Mouse (Mus musculus) kidney, embryonic 14.5 days (tissue): ENCODE results near the gene Atg2a. TPM values are rescaled to one million over a fixed set of nuclear protein-coding genes. Genes with fewer than 3 reads are reported as not detected.
A peak's percentile ranks its signal among the peaks of the same experiment; 100 is the strongest.

Source experiments
- ATAC-seq: fragments of 200-750 bp; cut with Nextera tagmentation; 2 replicates; pipeline ENCODE4 v1.8.0; 2017; ENCODE audit warnings: moderate number of reproducible peaks, mild to moderate bottlenecking, moderate TSS enrichment, moderate library complexity; ENCODE audit not compliant: low FRiP score, low TSS enrichment
- H3K27ac ChIP-seq: fragments of 300-500 bp; sonication (generic); 2 replicates; pipeline ENCODE4 v1.5.1; 2014; ENCODE audit warnings: low read depth, mild to moderate bottlenecking, low read length, moderate library complexity, mixed read lengths
- H3K27me3 ChIP-seq: fragments of 300-500 bp; sonication (generic); 2 replicates; pipeline ENCODE4 v1.6.1; 2014; ENCODE audit warnings: mild to moderate bottlenecking, low read length; ENCODE audit not compliant: control insufficient read depth, insufficient read depth
- H3K36me3 ChIP-seq: fragments of 300-500 bp; sonication (generic); 2 replicates; pipeline ENCODE4 v1.6.1; 2014; ENCODE audit warnings: low read length, mixed read lengths; ENCODE audit not compliant: control insufficient read depth, insufficient read depth
- H3K4me1 ChIP-seq: fragments of 300-500 bp; sonication (generic); 2 replicates; pipeline ENCODE4 v1.6.1; 2014; ENCODE audit warnings: low read length, mixed read lengths; ENCODE audit not compliant: control insufficient read depth, insufficient read depth
- H3K4me2 ChIP-seq: fragments of 300-500 bp; sonication (generic); replicated peaks from 2 replicates; pipeline ENCODE4 v1.6.1; 2014; ENCODE audit warnings: low read depth, mild to moderate bottlenecking, low read length
- H3K4me3 ChIP-seq: fragments of 300-500 bp; sonication (generic); 2 replicates; pipeline ENCODE4 v1.5.1; 2014; ENCODE audit warnings: mild to moderate bottlenecking, low read length
- H3K9ac ChIP-seq: fragments of 300-500 bp; sonication (generic); 2 replicates; pipeline ENCODE4 v1.6.1; 2014; ENCODE audit warnings: low read depth, mild to moderate bottlenecking, low read length, moderate library complexity
- H3K9me3 ChIP-seq: fragments of 300-500 bp; sonication (generic); 2 replicates; pipeline ENCODE4 v1.6.1; 2016; ENCODE audit warnings: low read length; ENCODE audit not compliant: control insufficient read depth
- WGBS: fragments of 180-500 bp; shearing (Covaris S2); extraction: QIAGEN DNeasy Blood & Tissue Kit; methylation state at CpG from one replicate; pipeline ENCODE4 v1.1.7; 2014; 5-methylcytosine and 5-hydroxymethylcytosine counted together
- polyA plus RNA-seq: library from polyadenylated mRNA; unstranded; fragments of >200 nt; fragmentation: Nextera tagmentation; extraction: Ambion mirVana; gene quantifications from 2 replicates; pipeline ENCODE4 v1.2.1, GENCODE M21; 2014

The Atg2a gene
- polyA plus RNA-seq, 1 experiment from 2014 or later = 12.4 TPM

- Histone ChIP-seq H3K27ac (no peak overlapping the region), H3K36me3 (peaks cover 37% of the 10 kb centered on the region), H3K9ac (no peak overlapping the region), H3K4me1 (no peaks in the 10 kb centered on the region), H3K4me3 (no peak overlapping the region), H3K4me2 (no peak overlapping the region), H3K9me3 (no peaks in the 10 kb centered on the region; the same call in 1 of the 2 replicates), H3K27me3 (peaks cover 3% of the 10 kb centered on the region; the same call in 1 of the 2 replicates)
- WGBS = 66% methylated on average over 7 of the region's 7 CpGs
- ATAC-seq = no peak
These were observed 20.8 kb downstream of the Atg2a start for GRCm38 (mm10) chr19:6262222-6262621.

- no peak overlapping the region for H3K4me2 ChIP-seq
- no peak overlapping the region for H3K4me3 ChIP-seq
- H3K36me3 ChIP-seq = peaks cover 30% of the 10 kb centered on the region
- H3K27me3 ChIP-seq = peaks cover 6% of the 10 kb centered on the region; the same call in 1 of the 2 replicates
- peak overlapping the region; percentile 34; the same call in 1 of the 2 replicates for H3K9ac ChIP-seq
- 73% methylated on average over 8 of the region's 8 CpGs for WGBS
- H3K4me1 ChIP-seq = no peaks in the 10 kb centered on the region
- H3K27ac ChIP-seq = no peak overlapping the region
- no peaks in the 10 kb centered on the region; the same call in 1 of the 2 replicates for H3K9me3 ChIP-seq
- ATAC-seq = 0 out of 2 replicates have a peak, but pooled peaks have one; percentile 26
These were observed 21.5 kb downstream of the Atg2a start for GRCm38 (mm10) chr19:6262839-6263433.

- Histone ChIP-seq H3K4me3 (no peak overlapping the region), H3K27ac (no peak overlapping the region), H3K27me3 (peaks cover 6% of the 10 kb centered on the region; the same call in 1 of the 2 replicates), H3K4me1 (no peaks in the 10 kb centered on the region), H3K36me3 (peaks cover 19% of the 10 kb centered on the region), H3K9me3 (no peaks in the 10 kb centered on the region; the same call in 1 of the 2 replicates), H3K9ac (peak overlapping the region; percentile 34; the same call in 1 of the 2 replicates), H3K4me2 (no peak overlapping the region)
- 43% methylated on average over 9 of the region's 9 CpGs for WGBS
- no peak for ATAC-seq
These were observed 22.7 kb downstream of the Atg2a start for GRCm38 (mm10) chr19:6264200-6264599.

GRCm38 (mm10) chr19:6264945-6265344 lies 23.5 kb downstream of the Atg2a start:
- Histone ChIP-seq H3K36me3 (peaks cover 17% of the 10 kb centered on the region), H3K27ac (no peak overlapping the region), H3K9me3 (no peaks in the 10 kb centered on the region; the same call in 1 of the 2 replicates), H3K4me1 (no peaks in the 10 kb centered on the region), H3K4me3 (no peak overlapping the region), H3K4me2 (no peak overlapping the region), H3K27me3 (peaks cover 6% of the 10 kb centered on the region; the same call in 1 of the 2 replicates), H3K9ac (no peak overlapping the region)
- ATAC-seq = no peak
- WGBS = 86% methylated on average over 8 of the region's 8 CpGs

- Histone ChIP-seq H3K36me3 (peaks cover 13% of the 10 kb centered on the region), H3K4me3 (no peak overlapping the region), H3K9ac (no peak overlapping the region), H3K9me3 (no peaks in the 10 kb centered on the region; the same call in 1 of the 2 replicates), H3K27me3 (peaks cover 6% of the 10 kb centered on the region; the same call in 1 of the 2 replicates), H3K27ac (no peak overlapping the region), H3K4me1 (no peaks in the 10 kb centered on the region), H3K4me2 (no peak overlapping the region)
- 75% methylated on average over 6 of the region's 6 CpGs for WGBS
- ATAC-seq = no peak
These were observed 24.3 kb downstream of the Atg2a start for GRCm38 (mm10) chr19:6265727-6266182.

GRCm38 (mm10) chr19:6267306-6268169 lies 26.1 kb downstream of the Atg2a start:
- no peak for ATAC-seq
- H3K9me3 ChIP-seq = no peaks in the 10 kb centered on the region
- H3K9ac ChIP-seq = no peak overlapping the region
- 22% methylated on average over 11 of the region's 11 CpGs for WGBS
- no peak overlapping the region; the same call in 1 of the 2 replicates for H3K4me3 ChIP-seq
- H3K4me2 ChIP-seq = no peak overlapping the region
- H3K36me3 ChIP-seq = no peaks in the 10 kb centered on the region
- H3K27ac ChIP-seq = no peak overlapping the region
- H3K4me1 ChIP-seq = no peaks in the 10 kb centered on the region
- H3K27me3 ChIP-seq = peaks cover 6% of the 10 kb centered on the region; the same call in 1 of the 2 replicates

GRCm38 (mm10) chr19:6268170-6268528 lies 26.7 kb downstream of the Atg2a start:
- Histone ChIP-seq H3K36me3 (no peaks in the 10 kb centered on the region), H3K9ac (no peak overlapping the region), H3K4me2 (no peak overlapping the region), H3K27ac (no peak overlapping the region), H3K4me1 (no peaks in the 10 kb centered on the region), H3K27me3 (peaks cover 6% of the 10 kb centered on the region; the same call in 1 of the 2 replicates), H3K4me3 (no peak overlapping the region; the same call in 1 of the 2 replicates), H3K9me3 (no peaks in the 10 kb centered on the region)
- 15% methylated on average over 8 of the region's 8 CpGs for WGBS
- ATAC-seq = peak; percentile 78

GRCm38 (mm10) chr19:6268670-6269132 lies 27.2 kb downstream of the Atg2a start:
- 81% methylated on average over 7 of the region's 7 CpGs for WGBS
- H3K9me3 ChIP-seq = no peaks in the 10 kb centered on the region
- no peak overlapping the region for H3K27ac ChIP-seq
- no peak overlapping the region for H3K9ac ChIP-seq
- ATAC-seq = no peak
- no peaks in the 10 kb centered on the region for H3K36me3 ChIP-seq
- no peak overlapping the region for H3K4me2 ChIP-seq
- H3K4me1 ChIP-seq = no peaks in the 10 kb centered on the region
- H3K4me3 ChIP-seq = no peak overlapping the region
- peaks cover 6% of the 10 kb centered on the region; the same call in 1 of the 2 replicates for H3K27me3 ChIP-seq
